Mouse (Mus musculus): ENCODE data around the gene Nfe2l1. TPM values are rescaled to one million over a fixed set of nuclear protein-coding genes. Genes with fewer than 3 reads are reported as not detected.

Gene Nfe2l1
- polyA plus RNA-seq, 1 experiment = 63.0 TPM

DNA sequence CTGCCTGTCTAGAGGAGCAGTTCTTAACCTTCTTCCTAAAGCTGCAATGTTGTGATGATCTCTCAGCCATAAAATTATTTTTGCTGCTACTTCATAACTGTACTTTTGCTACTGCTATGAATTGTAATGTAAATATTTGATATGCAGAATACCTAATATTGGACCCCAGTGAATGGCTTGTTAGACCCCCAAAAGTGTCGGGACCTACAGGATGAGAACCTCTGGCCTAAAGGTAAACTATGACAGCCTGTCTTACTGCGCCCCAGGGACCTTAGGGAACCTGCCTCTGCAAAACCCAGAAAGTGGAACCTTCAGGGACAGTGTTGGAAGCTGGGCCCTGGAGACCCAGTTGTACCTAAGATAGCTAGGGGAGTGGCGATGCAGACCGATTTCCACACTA is 45.5 kb upstream of the Nfe2l1 start:
- TF ChIP-seq POLR2A (IDR thresholded peaks at IDR 0.05; ENCODE audit: low read depth, low read length) (no peak), CTCF (IDR thresholded peaks at IDR 0.05; ENCODE audit: extremely low read depth, insufficient read depth, insufficient read length, insufficient replicate concordance) (no peak)
- no peak for DNase-seq (ENCODE audit: low read depth in 1 of 2, low spot score in 2 of 2)
- Histone ChIP-seq H3K36me3 (ENCODE audit: control insufficient read depth, insufficient read depth, low read length) (no peaks in the 10 kb centered on the region), H3K4me1 (ENCODE audit: control insufficient read depth, insufficient read depth, insufficient read length) (no peaks in the 10 kb centered on the region), H3K4me3 (ENCODE audit: extremely low read depth, insufficient read depth, insufficient read length) (no peak overlapping the region), H3K27ac (ENCODE audit: insufficient read depth, low read length) (no peak overlapping the region), H3K27me3 (ENCODE audit: control insufficient read depth, insufficient read depth, low read length) (peaks cover 10% of the 10 kb centered on the region)
- whole genome bisulfite sequencing = 39% methylated on average over 4 of the region's 4 CpGs

GRCm38 (mm10) chr11:96873601-96874140 is 43.9 kb upstream of the Nfe2l1 start:
- Histone ChIP-seq H3K27me3 (ENCODE audit: control insufficient read depth, insufficient read depth, low read length) (peaks cover 10% of the 10 kb centered on the region), H3K27ac (ENCODE audit: insufficient read depth, low read length) (no peak overlapping the region), H3K36me3 (ENCODE audit: control insufficient read depth, insufficient read depth, low read length) (no peaks in the 10 kb centered on the region), H3K4me3 (ENCODE audit: extremely low read depth, insufficient read depth, insufficient read length) (no peak overlapping the region), H3K4me1 (ENCODE audit: control insufficient read depth, insufficient read depth, insufficient read length) (no peaks in the 10 kb centered on the region)
- TF ChIP-seq CTCF (IDR thresholded peaks at IDR 0.05; ENCODE audit: extremely low read depth, insufficient read depth, insufficient read length, insufficient replicate concordance) = no peak
- no peak for TF ChIP-seq POLR2A (IDR thresholded peaks at IDR 0.05; ENCODE audit: low read depth, low read length)
- WGBS = 55% methylated on average over 11 of the region's 11 CpGs
- no peak for DNase-seq (ENCODE audit: low read depth in 1 of 2, low spot score in 2 of 2)

- no peak for TF ChIP-seq CTCF (IDR thresholded peaks at IDR 0.05; ENCODE audit: extremely low read depth, insufficient read depth, insufficient read length, insufficient replicate concordance)
- TF ChIP-seq POLR2A (IDR thresholded peaks at IDR 0.05; ENCODE audit: low read depth, low read length) = no peak
- no peaks in the 10 kb centered on the region for H3K4me1 ChIP-seq (ENCODE audit: control insufficient read depth, insufficient read depth, insufficient read length)
- H3K4me3 ChIP-seq (ENCODE audit: extremely low read depth, insufficient read depth, insufficient read length) = no peak overlapping the region
- no peaks in the 10 kb centered on the region for H3K36me3 ChIP-seq (ENCODE audit: control insufficient read depth, insufficient read depth, low read length)
- no peak for DNase-seq (ENCODE audit: low read depth in 1 of 2, low spot score in 2 of 2)
- 20% methylated on average over 24 of the region's 24 CpGs for WGBS
- H3K27ac ChIP-seq (ENCODE audit: insufficient read depth, low read length) = no peak overlapping the region
- H3K27me3 ChIP-seq (ENCODE audit: control insufficient read depth, insufficient read depth, low read length) = peaks cover 10% of the 10 kb centered on the region
Observed at GRCm38 (mm10) chr11:96872441-96873379, 42.9 kb upstream of the Nfe2l1 start.

GRCm38 (mm10) chr11:96867149-96867548 is 37.4 kb upstream of the Nfe2l1 start:
- peak; percentile 25 to 33 for DNase-seq (ENCODE audit: low read depth in 1 of 2, low spot score in 2 of 2)
- 20% methylated on average over 5 of the region's 5 CpGs for WGBS
- Histone ChIP-seq H3K4me3 (ENCODE audit: extremely low read depth, insufficient read depth, insufficient read length) (no peak overlapping the region), H3K27ac (ENCODE audit: insufficient read depth, low read length) (no peak overlapping the region), H3K27me3 (ENCODE audit: control insufficient read depth, insufficient read depth, low read length) (no peaks in the 10 kb centered on the region), H3K36me3 (ENCODE audit: control insufficient read depth, insufficient read depth, low read length) (no peaks in the 10 kb centered on the region), H3K4me1 (ENCODE audit: control insufficient read depth, insufficient read depth, insufficient read length) (no peaks in the 10 kb centered on the region)
- peak; percentile 76; the same call in 1 of the 2 replicates for TF ChIP-seq CTCF (IDR thresholded peaks at IDR 0.05; ENCODE audit: extremely low read depth, insufficient read depth, insufficient read length, insufficient replicate concordance)
- TF ChIP-seq POLR2A (IDR thresholded peaks at IDR 0.05; ENCODE audit: low read depth, low read length) = no peak

DNA sequence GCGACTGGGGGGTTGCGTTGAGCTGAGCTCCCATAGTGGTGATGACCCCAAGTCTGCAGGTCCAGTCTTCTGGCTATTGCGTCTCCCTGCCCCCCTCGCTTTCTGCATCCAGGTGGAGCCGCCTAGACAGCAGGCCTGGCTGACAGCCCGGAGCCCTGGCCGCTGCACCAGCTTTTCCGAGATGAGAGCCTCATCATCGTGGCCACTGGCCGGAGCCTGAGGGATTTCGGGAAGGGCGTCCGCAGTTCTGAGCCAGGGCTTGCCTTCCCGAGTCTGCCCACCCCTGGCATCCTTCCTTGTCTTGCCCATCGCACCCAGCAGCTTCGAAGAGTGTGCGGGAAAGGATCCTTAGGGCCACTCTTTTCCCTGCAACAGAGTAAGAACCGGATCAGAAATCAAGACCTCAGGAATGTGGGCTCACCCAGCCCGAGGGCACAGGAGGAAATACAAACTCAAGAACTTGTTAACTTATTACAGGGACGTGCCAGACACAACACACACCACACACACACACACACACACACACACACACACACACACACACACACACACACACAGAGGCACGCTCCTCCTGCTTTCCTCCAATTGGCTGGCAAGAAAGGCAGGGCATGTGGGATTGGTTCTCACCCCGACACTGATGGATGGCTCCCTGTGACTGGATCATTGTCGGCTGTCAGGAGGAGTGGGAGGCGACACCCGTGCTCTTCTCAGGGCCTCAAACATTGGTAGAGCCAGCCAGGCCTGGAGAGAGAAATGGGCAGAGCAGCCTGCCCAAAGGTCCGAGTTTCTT is 33.6 kb upstream of the Nfe2l1 start:
- Histone ChIP-seq H3K27me3 (ENCODE audit: control insufficient read depth, insufficient read depth, low read length) (no peaks in the 10 kb centered on the region), H3K36me3 (ENCODE audit: control insufficient read depth, insufficient read depth, low read length) (no peaks in the 10 kb centered on the region), H3K4me3 (ENCODE audit: extremely low read depth, insufficient read depth, insufficient read length) (no peak overlapping the region), H3K27ac (ENCODE audit: insufficient read depth, low read length) (no peak overlapping the region), H3K4me1 (ENCODE audit: control insufficient read depth, insufficient read depth, insufficient read length) (peaks cover 3% of the 10 kb centered on the region; the same call in 1 of the 2 replicates)
- DNase-seq (ENCODE audit: low read depth in 1 of 2, low spot score in 2 of 2) = no peak
- TF ChIP-seq POLR2A (IDR thresholded peaks at IDR 0.05; ENCODE audit: low read depth, low read length) (no peak), CTCF (IDR thresholded peaks at IDR 0.05; ENCODE audit: extremely low read depth, insufficient read depth, insufficient read length, insufficient replicate concordance) (no peak)
- 67% methylated on average over 26 of the region's 26 CpGs for WGBS

GRCm38 (mm10) chr11:96862534-96862933 is 32.8 kb upstream of the Nfe2l1 start:
- Histone ChIP-seq H3K27ac (ENCODE audit: insufficient read depth, low read length) (no peak overlapping the region), H3K4me1 (ENCODE audit: control insufficient read depth, insufficient read depth, insufficient read length) (peaks cover 3% of the 10 kb centered on the region; the same call in 1 of the 2 replicates), H3K36me3 (ENCODE audit: control insufficient read depth, insufficient read depth, low read length) (no peaks in the 10 kb centered on the region), H3K4me3 (ENCODE audit: extremely low read depth, insufficient read depth, insufficient read length) (no peak overlapping the region), H3K27me3 (ENCODE audit: control insufficient read depth, insufficient read depth, low read length) (no peaks in the 10 kb centered on the region)
- no peak for TF ChIP-seq POLR2A (IDR thresholded peaks at IDR 0.05; ENCODE audit: low read depth, low read length)
- no peak for TF ChIP-seq CTCF (IDR thresholded peaks at IDR 0.05; ENCODE audit: extremely low read depth, insufficient read depth, insufficient read length, insufficient replicate concordance)
- no peak for DNase-seq (ENCODE audit: low read depth in 1 of 2, low spot score in 2 of 2)
- WGBS = 92% methylated on average over 12 of the region's 12 CpGs
